Mouse (Mus musculus) liver (tissue): ENCODE measurements around the gene Ofd1.

Source experiments
- DNase-seq: peaks from one replicate; pipeline ENCODE4 v3.0.0-alpha.2; 2020; ENCODE audit warnings: mixed read lengths

Gene Ofd1

DNA sequence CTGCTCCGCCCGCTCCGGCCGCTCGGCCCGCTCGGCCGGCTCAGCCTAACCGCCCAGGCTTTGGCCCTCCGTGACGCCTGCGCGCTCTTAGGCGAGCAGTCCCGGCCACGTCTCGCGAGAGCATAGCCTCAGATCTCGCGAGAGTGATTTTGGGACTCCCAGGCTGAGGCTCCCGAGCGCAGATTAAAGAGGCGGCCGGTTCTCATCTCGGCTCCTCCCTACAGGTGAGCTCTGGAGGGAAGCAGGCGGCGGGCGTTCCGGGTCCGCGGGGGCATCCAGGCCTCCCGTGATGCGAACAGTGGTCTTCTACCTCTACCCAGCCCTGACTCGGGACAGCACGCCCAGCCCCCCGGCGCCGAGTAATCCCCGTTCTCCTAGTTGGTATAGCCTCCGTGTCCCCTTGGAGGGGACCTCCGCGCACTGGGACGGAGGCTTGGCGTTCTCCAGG lies at the start of gene Ofd1:
TSS of gene Ofd1 (minus strand) at position 89 of the 448 bp plus-strand sequence.
- DNase-seq, result peak; percentile 92

- DNase-seq, result peak; percentile 97
Observed at GRCm38 (mm10) chrX:166479365-166479983, 39.0 kb upstream of the Ofd1 start, which contains the start of gene Rab9. Gene Rab9 (minus strand): TSS chrX:166479867.

GRCm38 (mm10) chrX:166478631-166479364 lies 38.3 kb upstream of the Ofd1 start:
- peak; percentile 12 for DNase-seq

DNA sequence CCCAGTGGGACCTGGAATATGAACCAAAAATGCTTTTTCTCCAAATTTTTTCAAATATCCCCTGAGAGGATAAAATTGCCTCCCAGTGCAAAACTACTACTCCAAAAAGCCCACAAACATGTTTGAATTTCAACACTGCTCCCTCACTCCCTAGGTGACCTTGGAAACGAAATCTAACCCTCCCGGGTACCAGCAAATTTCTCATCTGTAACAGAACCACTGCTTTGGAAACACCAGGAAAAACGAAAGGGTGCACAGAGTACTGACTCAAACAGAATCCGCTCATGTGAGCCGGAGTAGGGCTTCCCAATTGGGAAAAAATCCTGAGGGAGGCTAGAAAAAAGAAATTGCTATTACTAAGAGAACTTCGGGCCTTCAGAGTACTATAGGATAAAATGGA lies 36.9 kb upstream of the Ofd1 start:
- no peak for DNase-seq

GRCm38 (mm10) chrX:166472612-166473011 lies 32.1 kb upstream of the Ofd1 start:
- no peak for DNase-seq

GRCm38 (mm10) chrX:166468321-166468720 lies 27.8 kb upstream of the Ofd1 start:
- no peak for DNase-seq

DNA sequence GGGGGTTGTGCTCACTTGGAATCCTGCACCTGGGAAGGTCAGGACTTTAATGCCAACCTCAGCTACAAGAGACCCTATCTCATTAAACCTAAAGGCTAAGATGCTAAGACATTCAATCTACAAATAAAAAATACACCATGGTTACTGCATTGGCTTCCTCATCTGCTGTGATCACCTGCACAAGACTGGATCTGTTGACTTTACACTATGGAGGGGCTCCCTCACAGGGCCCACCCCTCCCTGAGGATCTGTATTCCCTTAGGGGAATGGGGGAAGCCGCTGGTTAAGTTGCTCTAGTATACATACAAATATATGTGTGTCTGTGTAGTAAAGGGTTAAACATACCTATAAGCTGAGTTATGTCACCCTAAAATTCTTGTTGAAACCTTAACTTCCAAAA lies 15.0 kb upstream of the Ofd1 start:
- no peak for DNase-seq

GRCm38 (mm10) chrX:166454331-166454730 lies 13.8 kb upstream of the Ofd1 start:
- no peak for DNase-seq

DNA sequence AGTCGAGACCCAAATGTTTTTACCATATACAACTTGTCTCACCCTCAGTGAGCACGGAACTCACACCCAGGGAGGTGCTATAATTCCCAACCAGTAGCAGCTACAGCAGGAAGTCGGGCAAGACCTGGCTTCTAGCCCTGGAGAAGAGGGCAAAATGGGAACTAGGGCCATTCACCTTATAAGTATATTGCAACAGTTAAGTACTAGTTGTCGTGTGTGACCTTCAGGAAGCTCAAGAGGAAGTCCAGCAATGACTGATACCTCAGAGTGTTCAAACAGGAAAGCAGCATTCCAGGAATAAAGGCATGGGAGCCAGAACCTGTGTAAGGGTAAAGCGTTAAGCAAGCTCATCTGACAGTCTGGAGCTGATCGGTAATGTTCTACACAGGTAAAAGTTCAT lies 13.0 kb upstream of the Ofd1 start:
- DNase-seq, result no peak

DNA sequence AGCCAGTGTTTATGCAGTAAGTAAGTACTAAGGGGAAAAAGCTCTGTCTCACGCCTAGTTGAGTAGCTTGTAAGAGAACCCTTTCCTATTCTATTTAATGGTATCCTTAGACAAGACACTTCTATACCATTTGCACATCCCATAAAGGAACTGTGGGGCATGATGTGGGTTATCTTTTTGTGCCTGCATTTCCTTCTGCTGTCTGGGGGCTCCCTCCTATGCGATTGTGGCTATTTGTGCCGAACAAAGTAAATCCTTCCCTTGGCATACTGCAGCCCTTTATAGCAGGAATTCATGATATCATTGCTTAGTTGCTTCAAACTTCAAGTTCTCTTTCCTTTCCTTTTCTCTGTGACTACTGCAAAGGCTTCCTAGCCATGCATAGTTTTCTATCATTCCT lies 4.0 kb upstream of the Ofd1 start:
- DNase-seq, result no peak

DNA sequence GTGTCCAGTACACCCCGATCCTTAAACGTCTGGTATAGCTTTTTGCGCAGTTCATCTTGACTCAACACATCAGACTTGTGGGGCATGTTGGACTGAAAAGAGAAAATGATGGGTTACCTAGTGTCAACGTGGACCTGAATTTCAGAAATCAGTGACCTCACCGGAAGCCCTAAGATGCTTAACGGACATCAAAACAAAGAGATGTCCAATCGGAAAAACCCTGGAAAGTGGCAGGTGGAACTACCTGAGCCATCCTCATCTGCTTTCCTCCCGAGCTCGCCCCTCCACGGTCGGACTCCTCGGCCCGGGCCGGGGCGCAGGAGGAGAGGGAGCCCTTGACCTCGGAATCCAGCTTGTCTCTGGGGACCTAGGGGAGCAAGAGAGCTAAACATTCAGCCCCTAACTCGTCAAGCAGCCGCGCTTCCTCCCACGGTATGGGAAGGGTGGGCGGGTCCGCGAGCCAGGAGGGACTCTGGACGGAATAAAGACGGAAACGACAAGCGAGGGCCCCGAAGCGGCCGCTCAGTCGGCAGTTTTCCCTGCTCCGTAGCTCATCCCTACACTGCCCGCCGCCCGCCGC lies 378 bp downstream of the Ofd1 start, which contains the start of gene Trappc2:
TSS of gene Trappc2 (plus strand) at position 539 of the 580 bp plus-strand sequence.
- no peak for DNase-seq

GRCm38 (mm10) chrX:166434812-166435211 lies 5.7 kb downstream of the Ofd1 start:
- DNase-seq, result no peak

DNA sequence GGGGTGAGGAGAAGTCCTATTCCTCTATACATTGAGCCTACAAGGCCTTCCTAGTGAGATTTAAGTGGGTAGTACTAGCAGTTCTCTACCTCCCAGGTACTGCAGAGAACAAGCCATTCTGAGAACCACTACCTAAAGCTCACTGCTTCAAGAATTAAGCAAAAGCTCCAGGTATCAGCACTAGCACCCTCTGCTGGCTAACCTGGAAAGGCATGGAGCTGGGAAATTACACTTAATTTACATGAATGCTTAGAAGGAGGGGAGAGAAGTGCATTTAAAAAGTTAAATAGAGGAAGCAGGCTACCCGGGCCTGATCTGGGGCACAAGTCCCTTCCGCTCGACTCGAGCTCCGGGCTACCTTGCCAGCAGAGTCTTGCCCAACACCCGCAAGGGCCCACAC lies 24.3 kb downstream of the Ofd1 start:
- peak; percentile 19 for DNase-seq

DNA sequence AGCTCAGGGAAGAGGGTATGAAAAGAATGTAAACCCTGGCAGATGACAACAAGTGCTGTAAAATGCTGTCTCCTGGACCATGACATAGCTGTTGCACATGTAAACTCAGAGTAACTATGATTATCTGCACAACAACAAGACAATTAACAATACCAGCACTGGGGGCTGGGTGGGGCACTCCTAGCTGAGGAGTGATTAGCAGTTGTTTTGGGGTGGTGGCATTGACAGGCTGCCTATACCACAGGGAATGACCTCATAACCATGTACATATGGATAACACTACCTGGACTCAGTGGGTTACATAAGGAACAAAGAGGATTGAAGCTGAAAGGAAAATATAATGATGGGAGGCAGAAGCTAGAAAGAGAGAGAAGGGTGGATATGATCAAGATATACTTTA lies 32.6 kb downstream of the Ofd1 start:
- no peak for DNase-seq

DNA sequence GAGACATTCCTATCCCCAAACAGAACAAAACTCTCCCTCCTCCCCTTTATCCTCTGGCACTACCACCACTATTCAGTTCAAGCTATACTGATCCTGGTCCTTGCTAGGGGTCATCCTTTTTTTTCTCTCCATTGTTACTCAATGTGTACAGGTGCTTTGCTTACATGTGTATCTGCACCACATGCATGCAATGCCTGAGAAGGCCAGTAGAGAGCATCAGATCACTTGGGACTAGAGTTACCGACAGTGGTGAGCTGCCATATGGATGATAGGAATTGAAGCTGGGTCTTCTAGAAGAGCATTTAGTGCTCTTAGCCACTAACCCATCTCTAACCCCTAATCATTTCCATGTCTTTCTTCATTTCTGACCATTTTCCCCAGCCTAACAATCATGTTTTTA lies 46.8 kb downstream of the Ofd1 start:
- DNase-seq, result no peak

DNA sequence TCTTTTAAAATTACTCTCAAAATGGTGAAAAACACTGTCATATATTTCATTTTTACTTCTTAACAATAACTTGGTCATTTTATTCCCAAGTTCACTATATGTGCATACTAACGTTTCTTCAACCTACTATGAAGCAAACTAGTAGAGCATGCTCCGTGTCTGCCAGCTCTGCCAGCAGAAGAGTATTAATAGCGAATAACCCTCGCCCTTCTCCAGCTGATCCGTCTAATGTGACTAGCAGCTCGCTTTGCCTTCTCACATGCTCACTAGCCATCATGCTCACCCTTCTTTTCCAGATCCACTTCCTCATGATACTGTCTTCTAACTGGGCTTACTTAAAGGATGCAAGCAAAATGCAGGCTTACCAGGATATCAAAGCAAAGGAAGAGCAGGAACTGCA lies 53.8 kb downstream of the Ofd1 start:
- no peak for DNase-seq

DNA sequence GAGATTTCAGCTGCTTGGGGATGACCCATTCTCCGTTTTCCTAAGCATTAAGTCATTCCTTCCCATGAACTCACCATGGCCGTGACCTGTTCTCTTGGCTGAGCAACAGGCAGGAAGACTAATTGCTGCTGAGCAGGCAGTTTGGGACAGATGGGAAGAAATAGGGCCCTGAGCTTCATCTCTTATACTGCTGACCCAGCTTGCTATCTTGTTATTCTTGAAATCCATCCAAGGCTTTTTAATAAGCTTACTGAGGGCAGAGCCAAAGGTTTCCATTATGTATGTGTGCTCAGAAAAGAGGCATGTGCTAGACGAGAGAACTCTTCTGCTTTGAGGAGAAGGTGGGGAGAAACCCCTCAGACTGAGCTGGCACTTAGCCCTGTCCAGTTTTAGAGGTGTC lies 55.6 kb downstream of the Ofd1 start:
- peak; percentile 5 for DNase-seq

DNA sequence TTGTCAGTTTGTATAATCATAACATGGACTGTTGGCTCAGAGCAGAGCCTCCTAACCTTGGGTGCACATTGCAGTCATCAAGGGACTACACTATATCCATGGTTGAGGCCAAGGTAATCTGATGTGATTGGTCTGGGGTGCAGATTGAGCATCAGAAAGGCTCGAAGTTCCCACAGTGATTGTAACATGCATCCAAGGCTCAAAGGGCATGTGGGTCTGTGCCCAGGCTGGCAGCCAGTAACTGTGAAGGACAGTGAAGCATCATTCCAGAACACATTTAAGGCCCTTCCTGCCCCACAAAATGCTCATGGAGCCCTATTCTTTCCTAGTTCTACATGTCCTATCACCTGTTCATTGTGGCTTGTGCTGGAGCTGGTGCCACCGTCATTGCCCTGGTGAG lies 56.9 kb downstream of the Ofd1 start:
- no peak for DNase-seq

- DNase-seq, result no peak
Observed at GRCm38 (mm10) chrX:166378652-166379051, 61.9 kb downstream of the Ofd1 start.

DNA sequence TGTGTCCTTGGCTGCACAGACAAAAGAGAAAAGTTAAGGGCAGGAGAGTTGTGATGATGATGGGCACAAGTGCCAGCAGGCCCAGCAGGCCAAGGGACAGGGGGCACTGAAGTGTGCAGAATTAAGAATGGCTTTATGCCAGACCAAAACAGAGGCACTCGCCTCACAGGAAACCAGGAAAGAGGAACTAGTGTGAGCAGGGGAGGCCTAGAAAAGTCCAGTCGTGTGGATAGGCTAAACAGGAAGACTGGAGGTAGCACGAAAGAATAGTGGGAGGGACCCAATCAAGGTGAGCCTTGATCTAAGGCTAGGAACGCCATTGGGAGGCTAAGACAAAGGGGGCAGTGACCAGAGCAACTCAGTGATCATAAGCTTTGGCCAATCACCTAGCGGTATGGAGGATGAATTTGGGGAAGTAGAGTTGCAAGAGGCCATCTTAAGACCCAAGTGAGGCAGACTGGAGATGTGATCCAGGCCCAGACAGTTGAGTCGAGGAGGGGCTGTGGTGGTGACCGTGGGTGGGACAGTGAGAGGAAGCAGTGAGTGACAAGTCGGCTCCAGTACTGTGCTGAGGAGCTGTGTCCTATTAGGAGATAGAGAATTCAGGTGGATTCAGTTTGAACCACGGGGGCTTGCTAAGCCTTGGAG lies 63.7 kb downstream of the Ofd1 start:
- no peak for DNase-seq

- DNase-seq, result no peak
Observed at GRCm38 (mm10) chrX:166365458-166366213, 74.9 kb downstream of the Ofd1 start.

DNA sequence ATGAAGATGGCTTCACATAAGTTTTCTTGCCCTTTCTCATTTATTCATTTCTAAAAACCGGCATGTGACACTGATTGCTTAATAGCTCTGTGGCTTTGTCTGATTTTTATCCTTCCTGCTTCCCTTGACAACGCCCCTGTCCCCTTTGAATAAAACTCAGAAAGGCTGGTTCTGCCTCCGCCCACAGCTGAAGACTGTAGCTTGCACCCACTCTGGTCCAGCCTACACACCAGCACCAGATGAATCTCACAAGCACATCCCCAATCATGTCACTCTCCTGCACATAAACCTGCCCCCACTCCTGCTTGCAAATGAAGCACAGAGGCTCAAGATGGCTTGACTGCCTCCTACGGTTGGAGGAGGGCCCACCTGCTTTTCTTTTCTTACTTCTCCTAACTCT lies 80.0 kb downstream of the Ofd1 start:
- no peak for DNase-seq

DNA sequence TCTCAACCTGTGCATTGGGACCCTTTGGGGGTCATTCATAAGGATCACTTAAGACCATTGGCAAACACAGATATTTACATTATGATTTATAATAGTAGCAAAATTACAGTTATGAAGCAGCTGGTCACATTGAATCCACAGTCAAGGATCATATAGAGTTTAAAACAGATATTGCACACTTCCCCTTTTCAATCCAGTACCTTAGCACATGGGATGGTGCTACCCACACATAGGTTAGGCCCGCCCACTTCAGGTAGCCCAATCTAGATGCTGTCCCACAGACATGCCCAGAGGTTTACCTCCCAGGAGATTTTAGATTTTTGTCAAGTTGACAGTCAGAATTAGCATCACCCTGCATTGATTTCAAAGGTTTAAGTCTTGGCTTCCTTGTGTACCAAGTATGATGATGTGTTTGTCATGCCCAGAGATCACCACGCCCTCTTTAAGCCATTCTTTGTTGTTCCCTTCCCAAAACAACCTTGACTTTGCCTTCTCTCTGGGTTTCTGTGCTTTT lies 80.5 kb downstream of the Ofd1 start:
- no peak for DNase-seq
